Mouse (Mus musculus): ENCODE data around the gene Tnfrsf18.

Gene Tnfrsf18

DNA sequence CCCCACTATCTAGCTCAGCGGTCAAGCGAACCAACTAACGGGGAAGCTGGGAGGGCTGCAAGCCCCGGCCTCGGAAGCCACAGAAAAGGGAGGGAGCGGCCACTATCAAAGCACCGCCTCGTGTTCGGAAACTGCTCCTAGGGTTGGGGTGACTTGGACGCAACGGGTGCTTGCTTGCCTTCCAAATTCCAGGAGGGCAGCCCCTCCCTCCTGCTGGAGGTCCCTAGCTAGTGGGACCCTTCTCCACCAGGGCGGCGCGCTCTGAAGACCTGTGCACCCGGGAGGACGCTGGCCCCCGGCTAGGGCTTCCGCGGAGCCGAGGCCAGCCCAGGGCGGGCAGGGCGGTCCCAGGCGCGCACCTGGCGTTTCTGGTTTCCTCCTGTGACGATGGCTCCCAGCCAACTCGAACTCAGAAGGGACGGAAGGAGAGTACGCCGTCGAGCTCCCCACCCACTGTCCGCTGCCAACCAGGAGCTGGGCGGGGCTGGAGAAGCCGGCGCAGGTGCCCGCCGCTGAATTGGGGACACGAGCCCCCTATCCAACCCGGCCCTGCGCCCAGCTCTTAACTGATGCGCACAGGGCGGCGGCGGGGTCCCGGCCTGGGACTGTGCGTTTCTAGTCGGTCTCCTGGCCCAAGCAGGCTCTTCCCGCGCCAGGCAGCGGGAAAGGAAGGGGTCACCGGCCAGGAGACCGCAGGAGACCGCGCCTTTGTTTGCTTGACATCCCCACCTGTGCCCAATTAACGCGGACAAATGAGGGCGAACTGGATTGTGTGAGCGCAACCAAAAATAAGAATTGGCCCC is 51.7 kb downstream of the Tnfrsf18 start:
- no peak for DNase-seq

Data from layer of hippocampus, adult 9-11 months (tissue).